Mouse (Mus musculus) heart, adult 2 months (tissue): ENCODE measurements at regions not wholly inside any gene's neighbourhood (a gene's known extent, or its start where the extent isn't known, plus 50 kb on each side); places are given as distances from the start of the nearest gene placed in this dataset.

Experiments used
- DNase-seq, 2 experiments: peaks; one replicate each; pipeline ENCODE4 v3.0.0; 2021
- H3K27ac ChIP-seq: fragments of 200-600 bp; 2 replicates; pipeline ENCODE4 v1.8.1; 2022
- H3K27me3 ChIP-seq: fragments of 200-500 bp; 2 replicates; pipeline ENCODE4 v1.6.1; 2012; ENCODE audit warnings: mild to moderate bottlenecking, low read length, inconsistent platforms, mixed read lengths; ENCODE audit not compliant: control insufficient read depth, insufficient read depth
- H3K36me3 ChIP-seq: fragments of 200-500 bp; 2 replicates; pipeline ENCODE4 v1.6.1; 2012; ENCODE audit warnings: low read length, inconsistent platforms; ENCODE audit not compliant: control insufficient read depth, insufficient read depth
- H3K4me1 ChIP-seq: fragments of 200-500 bp; 2 replicates; pipeline ENCODE4 v1.6.1; 2011; ENCODE audit warnings: low read length; ENCODE audit not compliant: control insufficient read depth, insufficient read depth
- H3K4me3 ChIP-seq: fragments of 200-600 bp; 2 replicates; pipeline ENCODE4 v1.8.1; 2022
- H3K79me2 ChIP-seq: fragments of 200-500 bp; replicated peaks from 2 replicates; pipeline ENCODE4 v1.6.1; 2012; ENCODE audit warnings: mild to moderate bottlenecking, inconsistent platforms, low read length, moderate library complexity, mixed read lengths; ENCODE audit not compliant: control insufficient read depth, insufficient read depth
- H3K9ac ChIP-seq: fragments of 200-500 bp; 2 replicates; pipeline ENCODE4 v1.6.1; 2012; ENCODE audit warnings: low read depth, mild to moderate bottlenecking, control low read depth, inconsistent platforms, low read length, mixed read lengths
- CTCF ChIP-seq: fragments of 200-600 bp; IDR thresholded peaks from 2 replicates; pipeline ENCODE4 v1.8.1; 2022; ENCODE audit warnings: antibody characterized with exemption, mild to moderate bottlenecking, moderate library complexity
- EP300 ChIP-seq: fragments of 200-500 bp; IDR thresholded peaks from 2 replicates; pipeline ENCODE4 v1.6.1; 2011; ENCODE audit warnings: low read depth, low read length, control low read depth; ENCODE audit not compliant: insufficient read depth
- POLR2A ChIP-seq: fragments of 200-500 bp; IDR thresholded peaks from 2 replicates; pipeline ENCODE4 v1.6.1; 2011; ENCODE audit warnings: mild to moderate bottlenecking, low read depth, low read length, control low read depth; ENCODE audit not compliant: insufficient read depth
- WGBS: fragments of 180-500 bp; shearing (Covaris S2); methylation state at CpG from one replicate; pipeline ENCODE4 v1.1.7; 2018; 5-methylcytosine and 5-hydroxymethylcytosine counted together
- intact Hi-C: fragments of 180-260 bp; cut with DNase I; formaldehyde crosslinking; loops from one replicate; pipeline ENCODE4 v1.15.1; 2025

DNA sequence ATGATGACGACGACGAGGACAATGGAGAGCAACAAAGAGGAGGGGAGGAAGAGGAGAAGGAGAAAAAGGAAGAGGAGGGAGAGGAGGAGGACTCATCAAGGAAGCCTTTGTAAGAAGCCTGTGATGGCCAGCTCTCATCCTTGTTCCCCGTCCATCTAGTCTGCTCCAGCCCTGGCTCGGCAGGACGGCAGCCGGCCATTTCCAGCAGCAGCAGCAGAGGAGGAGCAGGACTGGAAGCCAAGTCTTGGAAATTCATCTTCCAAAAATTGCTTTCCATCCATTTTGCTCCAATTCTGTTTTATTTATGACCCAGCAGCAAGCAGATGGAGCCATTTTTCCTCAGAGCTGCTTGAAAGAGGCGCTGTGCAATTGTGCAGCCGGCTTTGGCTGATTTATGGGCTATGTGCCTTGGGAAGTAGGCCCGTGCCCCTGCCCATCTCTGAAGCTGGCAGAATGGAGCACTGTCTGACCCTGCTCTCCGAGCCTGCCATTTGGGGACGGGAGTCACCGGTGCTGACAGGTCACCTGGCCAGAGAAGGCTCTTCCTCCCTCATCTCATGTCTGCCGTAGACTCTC lies 231.2 kb upstream of the N4bp1 start:
- no peak overlapping the region for H3K27ac ChIP-seq
- intact Hi-C loops = no loop called here
- no peak for TF ChIP-seq POLR2A
- TF ChIP-seq EP300 = no peak
- TF ChIP-seq CTCF = no peak
- no peaks in the 10 kb centered on the region for H3K79me2 ChIP-seq
- H3K9ac ChIP-seq = no peak overlapping the region
- DNase-seq = no peak
- no peaks in the 10 kb centered on the region for H3K36me3 ChIP-seq
- no peak overlapping the region for H3K4me3 ChIP-seq
- 80% methylated on average over 14 of the region's 14 CpGs for WGBS
- H3K27me3 ChIP-seq = no peaks in the 10 kb centered on the region
- no peaks in the 10 kb centered on the region for H3K4me1 ChIP-seq

DNA sequence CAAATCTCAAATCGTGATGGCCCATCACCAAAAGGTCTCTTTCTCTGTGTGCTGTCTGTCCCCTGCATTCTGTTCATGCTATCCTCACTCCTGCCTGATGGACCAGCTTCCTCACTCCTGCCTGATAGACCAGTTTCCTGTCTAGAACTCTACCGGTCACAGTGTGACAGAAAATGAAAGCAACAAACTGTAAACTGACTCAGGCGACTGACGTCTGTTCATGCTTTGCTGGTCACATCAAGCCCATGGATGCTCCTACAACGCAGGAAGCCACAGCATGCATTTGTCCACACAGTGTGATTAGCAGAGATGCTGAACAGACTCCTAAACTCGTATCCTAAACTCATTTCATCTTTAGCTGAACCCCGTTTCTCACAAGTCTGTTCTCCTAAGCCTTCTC lies 227.3 kb upstream of the N4bp1 start:
- Histone ChIP-seq H3K36me3 (no peaks in the 10 kb centered on the region), H3K4me3 (no peak overlapping the region), H3K4me1 (no peaks in the 10 kb centered on the region), H3K27ac (no peak overlapping the region), H3K9ac (no peak overlapping the region), H3K79me2 (no peaks in the 10 kb centered on the region), H3K27me3 (no peaks in the 10 kb centered on the region)
- TF ChIP-seq EP300 = no peak
- no peak for TF ChIP-seq CTCF
- no peak for TF ChIP-seq POLR2A
- 57% methylated on average over 7 of the region's 7 CpGs for WGBS
- no peak for DNase-seq
- intact Hi-C loops = no loop called here

DNA sequence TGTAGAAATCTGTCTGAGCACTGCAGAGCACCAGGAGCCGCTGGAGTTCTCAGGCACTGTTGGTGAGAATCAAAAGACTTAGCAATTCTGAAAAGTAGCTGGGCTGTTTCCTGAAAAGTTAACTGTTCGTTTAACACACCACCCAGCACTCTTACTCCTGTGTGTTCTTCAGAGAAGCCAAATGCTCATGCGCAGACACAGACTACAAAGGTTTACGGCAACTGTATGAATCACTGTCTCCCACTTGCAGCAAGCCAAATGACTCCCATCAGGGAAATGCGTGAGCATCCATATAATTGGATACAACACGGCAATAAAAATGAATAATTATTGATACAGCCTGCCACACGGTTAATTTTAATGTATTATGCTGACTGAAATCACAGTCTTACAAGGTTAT lies 220.0 kb upstream of the N4bp1 start:
- Histone ChIP-seq H3K9ac (no peak overlapping the region), H3K27me3 (no peaks in the 10 kb centered on the region), H3K4me3 (no peak overlapping the region), H3K4me1 (no peaks in the 10 kb centered on the region), H3K27ac (no peak overlapping the region), H3K79me2 (no peaks in the 10 kb centered on the region), H3K36me3 (no peaks in the 10 kb centered on the region)
- no peak for DNase-seq
- TF ChIP-seq EP300 = no peak
- no peak for TF ChIP-seq CTCF
- no peak for TF ChIP-seq POLR2A
- WGBS = 76% methylated on average over 7 of the region's 7 CpGs
- intact Hi-C loops = no loop called here

DNA sequence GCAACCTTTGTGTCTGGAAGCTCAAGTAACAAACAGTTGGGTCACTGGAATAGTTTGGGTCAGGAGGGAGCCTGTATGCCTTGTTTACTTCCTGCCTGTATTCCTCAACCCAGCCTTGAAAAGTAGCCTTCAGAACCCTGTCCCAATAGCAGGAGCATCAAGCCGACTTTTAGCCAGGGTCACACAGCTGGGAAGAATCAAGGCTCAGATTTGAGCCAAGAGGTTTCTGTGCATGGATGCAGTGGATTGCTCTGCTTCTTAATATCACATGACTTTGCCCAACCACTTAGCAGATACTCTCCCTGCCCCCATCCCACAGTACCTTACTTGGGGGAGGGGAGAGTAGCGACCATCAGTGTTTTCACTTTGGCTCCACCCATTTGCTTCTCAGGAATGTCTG lies 210.2 kb upstream of the N4bp1 start:
- Histone ChIP-seq H3K79me2 (no peaks in the 10 kb centered on the region), H3K27me3 (no peaks in the 10 kb centered on the region), H3K27ac (no peak overlapping the region), H3K4me3 (no peak overlapping the region), H3K4me1 (no peaks in the 10 kb centered on the region), H3K36me3 (no peaks in the 10 kb centered on the region), H3K9ac (no peak overlapping the region)
- no peak for TF ChIP-seq EP300
- no peak for TF ChIP-seq POLR2A
- TF ChIP-seq CTCF = no peak
- 58% methylated on average over 2 of the region's 2 CpGs for WGBS
- DNase-seq = peak; percentile 14 to 20
- intact Hi-C loops = no loop called here

DNA sequence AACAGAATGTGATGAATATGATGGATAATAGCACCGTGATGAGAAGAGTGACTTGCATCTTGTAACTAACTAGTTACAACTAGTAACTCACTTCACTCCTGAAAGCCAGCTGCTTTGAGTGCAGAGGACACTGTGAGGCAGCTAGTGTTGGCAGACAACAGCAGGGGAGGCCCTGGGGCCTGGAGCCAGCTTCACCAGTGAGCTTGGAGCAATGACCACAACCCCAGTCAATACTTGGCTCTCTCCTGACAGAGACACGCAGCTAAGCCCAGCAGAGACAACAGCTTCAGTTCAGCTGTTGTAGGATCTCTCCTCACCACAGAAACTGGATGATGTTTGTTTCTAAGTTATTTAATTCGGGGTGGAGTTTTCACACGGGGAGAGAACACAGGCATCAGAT lies 209.6 kb upstream of the N4bp1 start:
- intact Hi-C loops = no loop called here
- TF ChIP-seq POLR2A = no peak
- no peak for TF ChIP-seq CTCF
- no peak for TF ChIP-seq EP300
- no peak overlapping the region for H3K27ac ChIP-seq
- no peak overlapping the region for H3K9ac ChIP-seq
- no peaks in the 10 kb centered on the region for H3K36me3 ChIP-seq
- no peaks in the 10 kb centered on the region for H3K27me3 ChIP-seq
- H3K4me3 ChIP-seq = no peak overlapping the region
- DNase-seq = peak; percentile 26 to 29
- no peaks in the 10 kb centered on the region for H3K4me1 ChIP-seq
- H3K79me2 ChIP-seq = no peaks in the 10 kb centered on the region
- WGBS = 67% methylated on average over 4 of the region's 4 CpGs

DNA sequence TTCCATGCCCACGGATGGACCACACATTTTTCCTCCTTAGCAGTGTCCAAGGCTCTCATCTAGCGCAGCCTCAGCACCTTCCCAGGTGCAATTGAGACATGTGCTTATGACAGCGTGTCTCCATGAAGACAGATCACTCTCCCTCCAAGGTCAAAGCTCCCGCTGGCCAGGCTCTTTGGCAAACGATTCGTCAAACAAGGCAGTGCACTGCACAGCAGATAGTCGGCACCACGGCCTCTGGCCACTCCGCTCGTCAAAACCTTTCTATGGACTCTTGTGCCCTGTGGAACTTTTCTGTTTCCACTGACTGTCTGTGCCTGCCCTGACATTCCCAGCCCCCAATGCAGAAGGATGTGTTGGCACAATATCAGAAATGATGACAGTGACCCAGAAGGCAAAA lies 208.7 kb upstream of the N4bp1 start:
- Histone ChIP-seq H3K79me2 (no peaks in the 10 kb centered on the region), H3K4me3 (no peak overlapping the region), H3K27me3 (no peaks in the 10 kb centered on the region), H3K4me1 (no peaks in the 10 kb centered on the region), H3K27ac (no peak overlapping the region), H3K9ac (no peak overlapping the region), H3K36me3 (no peaks in the 10 kb centered on the region)
- TF ChIP-seq POLR2A (no peak), EP300 (no peak), CTCF (no peak)
- WGBS = 66% methylated on average over 10 of the region's 10 CpGs
- DNase-seq = no peak
- intact Hi-C loops = no loop called here
